Mouse (Mus musculus): ENCODE results near the gene Zbtb20. TPM values are rescaled to one million over a fixed set of nuclear protein-coding genes. Genes with fewer than 3 reads are reported as not detected.

Zbtb20 gene
- polyA plus RNA-seq, 1 experiment from 2014 or later = 38.1 TPM

DNA sequence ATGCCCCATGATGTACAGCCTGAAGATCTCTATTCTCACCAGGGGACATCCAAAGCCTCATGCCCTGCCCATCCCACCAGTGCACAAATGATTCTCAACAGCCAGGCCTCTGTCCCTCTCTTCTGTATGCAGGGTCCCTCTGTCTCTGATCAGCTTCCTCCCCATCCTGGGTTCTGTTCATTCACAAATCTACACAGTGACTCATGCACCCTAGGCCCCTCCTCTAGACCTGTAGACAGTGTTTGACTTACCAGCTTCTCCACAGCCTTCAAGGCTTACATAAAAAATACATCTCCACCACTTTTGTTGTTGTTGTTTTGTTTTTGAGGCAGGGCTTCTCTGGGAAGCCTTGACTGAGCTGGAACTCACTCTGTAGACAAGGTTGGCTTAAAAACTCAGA lies 789.2 kb downstream of the Zbtb20 start:
- Histone ChIP-seq H3K27me3 (replicated peaks) (no peaks in the 10 kb centered on the region), H3K4me1 (replicated peaks) (no peaks in the 10 kb centered on the region), H3K9ac (no peak overlapping the region), H3K36me3 (no peaks in the 10 kb centered on the region), H3K9me3 (replicated peaks) (no peaks in the 10 kb centered on the region), H3K27ac (ENCODE audit: poor library complexity, severe bottlenecking) (no peak overlapping the region), H3K4me2 (no peak overlapping the region), H3K4me3 (no peak overlapping the region)
- peak; percentile 68 for ATAC-seq (ENCODE audit: insufficient number of reproducible peaks, low FRiP score)

DNA sequence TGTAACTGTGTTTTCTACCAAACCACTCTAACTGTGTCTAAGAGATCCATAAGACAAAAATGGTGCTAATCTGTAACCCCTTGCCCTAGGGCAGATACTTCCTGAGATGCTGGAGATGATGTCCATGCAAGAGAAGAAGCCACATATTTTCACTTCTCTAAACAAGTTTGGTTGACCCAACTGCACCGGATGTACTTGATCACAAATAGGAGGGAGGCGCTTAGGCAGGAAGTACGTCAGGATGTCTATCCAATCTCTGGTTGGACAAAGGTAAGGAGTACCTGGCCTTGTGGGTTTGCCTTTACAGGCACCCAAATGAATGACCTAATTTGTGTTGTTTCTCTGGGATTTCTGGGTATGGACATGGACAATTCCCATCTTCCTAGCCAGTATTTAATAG lies 792.6 kb downstream of the Zbtb20 start:
- no peak for ATAC-seq (ENCODE audit: insufficient number of reproducible peaks, low FRiP score)

DNA sequence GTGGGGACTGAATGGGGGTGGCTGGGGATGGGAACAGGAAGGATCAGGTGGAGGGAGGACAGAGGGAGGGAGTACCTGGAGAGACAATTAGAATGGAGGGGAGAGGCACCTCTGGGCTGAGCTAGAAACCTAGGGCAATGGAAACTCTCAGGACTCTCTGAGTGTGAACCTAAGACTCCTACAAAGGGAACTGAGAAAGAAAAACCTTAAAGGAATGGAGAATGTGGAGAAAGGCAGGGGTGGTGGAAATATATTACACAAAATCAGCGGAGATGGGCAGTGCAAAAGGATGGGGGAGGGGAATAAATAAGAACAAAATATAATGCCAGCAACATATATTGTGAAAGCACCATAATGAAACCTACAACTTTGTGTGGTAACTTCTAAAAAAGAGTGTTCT lies 796.3 kb downstream of the Zbtb20 start:
- ATAC-seq (ENCODE audit: insufficient number of reproducible peaks, low FRiP score) = no peak
- Histone ChIP-seq H3K4me3 (no peak overlapping the region), H3K27me3 (replicated peaks) (no peaks in the 10 kb centered on the region), H3K9me3 (replicated peaks) (no peaks in the 10 kb centered on the region), H3K4me2 (no peak overlapping the region), H3K36me3 (no peaks in the 10 kb centered on the region), H3K4me1 (replicated peaks) (no peaks in the 10 kb centered on the region), H3K27ac (ENCODE audit: poor library complexity, severe bottlenecking) (no peak overlapping the region), H3K9ac (no peak overlapping the region)
- 77% methylated on average over 1 of the region's 1 CpGs for whole genome bisulfite sequencing

More for the DNA sequence above, 792.6 kb downstream of the Zbtb20 start:
- Histone ChIP-seq H3K27ac (ENCODE audit: poor library complexity, severe bottlenecking) (no peak overlapping the region), H3K9ac (no peak overlapping the region), H3K36me3 (no peaks in the 10 kb centered on the region), H3K4me2 (no peak overlapping the region), H3K27me3 (replicated peaks) (no peaks in the 10 kb centered on the region), H3K4me1 (replicated peaks) (no peaks in the 10 kb centered on the region), H3K9me3 (replicated peaks) (no peaks in the 10 kb centered on the region), H3K4me3 (no peak overlapping the region)
- 92% methylated on average over 3 of the region's 3 CpGs for WGBS

DNA sequence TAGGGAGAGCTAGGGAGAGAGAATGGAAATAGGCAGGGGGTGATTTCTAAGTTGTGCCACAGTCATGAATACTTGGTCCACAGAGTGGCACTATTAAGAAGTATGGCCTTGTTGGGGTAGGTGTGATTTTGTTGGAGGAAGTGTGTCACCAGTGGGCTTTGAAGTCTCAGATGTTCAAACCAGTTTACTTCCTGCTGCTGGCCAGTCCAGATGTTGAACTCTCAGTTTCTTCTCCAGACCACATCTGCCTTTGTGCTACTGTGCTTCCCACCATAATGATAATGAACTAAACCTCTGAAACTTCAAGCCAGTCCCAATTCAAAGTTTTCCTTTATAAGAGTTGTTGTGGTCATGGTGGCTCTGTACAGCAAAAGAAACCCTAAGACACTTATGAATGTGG lies 797.0 kb downstream of the Zbtb20 start:
- Histone ChIP-seq H3K27ac (ENCODE audit: poor library complexity, severe bottlenecking) (no peak overlapping the region), H3K4me3 (no peak overlapping the region), H3K4me2 (no peak overlapping the region), H3K9me3 (replicated peaks) (no peaks in the 10 kb centered on the region), H3K9ac (no peak overlapping the region), H3K36me3 (no peaks in the 10 kb centered on the region), H3K27me3 (replicated peaks) (no peaks in the 10 kb centered on the region), H3K4me1 (replicated peaks) (no peaks in the 10 kb centered on the region)
- no peak for ATAC-seq (ENCODE audit: insufficient number of reproducible peaks, low FRiP score)

DNA sequence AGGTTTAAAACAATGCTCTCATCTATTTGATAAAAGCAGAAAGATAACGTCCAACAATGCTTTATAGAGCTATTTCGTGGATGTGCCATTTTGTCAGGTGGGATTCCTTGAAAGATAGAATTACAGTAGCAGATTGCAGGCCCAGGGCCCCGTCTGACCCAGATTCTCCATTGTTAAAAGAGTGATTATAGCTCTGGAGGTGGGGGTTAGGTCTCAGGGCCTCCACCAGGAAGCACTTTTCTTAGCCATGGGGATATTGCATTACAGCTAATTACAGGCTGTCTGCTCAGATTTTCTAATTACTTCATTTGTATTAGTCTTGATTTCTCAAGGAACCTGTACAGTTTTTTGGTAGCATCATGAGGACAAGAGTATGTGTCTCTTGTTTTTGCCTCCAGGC lies 798.7 kb downstream of the Zbtb20 start:
- no peak for ATAC-seq (ENCODE audit: insufficient number of reproducible peaks, low FRiP score)
- Histone ChIP-seq H3K36me3 (no peaks in the 10 kb centered on the region), H3K27ac (ENCODE audit: poor library complexity, severe bottlenecking) (no peak overlapping the region), H3K9ac (no peak overlapping the region), H3K4me1 (replicated peaks) (no peaks in the 10 kb centered on the region), H3K27me3 (replicated peaks) (no peaks in the 10 kb centered on the region), H3K4me3 (no peak overlapping the region), H3K4me2 (no peak overlapping the region), H3K9me3 (replicated peaks) (no peaks in the 10 kb centered on the region)
- 72% methylated on average over 3 of the region's 3 CpGs for WGBS

DNA sequence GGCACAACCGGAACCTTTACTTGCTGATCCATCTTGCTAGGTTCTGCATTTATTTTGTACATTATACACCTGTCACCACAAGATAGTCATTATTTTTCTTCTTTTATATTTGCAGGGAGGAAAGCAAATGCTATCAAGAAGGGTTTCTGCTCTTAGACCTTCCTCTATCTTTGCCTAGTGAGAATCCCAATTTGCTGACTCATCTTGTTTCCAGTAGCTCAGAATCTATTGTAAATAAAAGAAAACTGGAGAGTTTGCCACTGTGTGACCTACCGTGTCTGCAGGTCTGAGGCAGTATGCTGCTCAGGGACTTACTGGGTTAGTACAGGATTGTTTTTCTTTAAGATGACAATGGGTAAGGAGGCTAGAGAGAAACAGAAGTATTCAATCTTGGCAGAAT lies 812.3 kb downstream of the Zbtb20 start:
- H3K27ac ChIP-seq (ENCODE audit: poor library complexity, severe bottlenecking) = no peak overlapping the region
- H3K27me3 ChIP-seq (replicated peaks) = no peaks in the 10 kb centered on the region
- no peaks in the 10 kb centered on the region for H3K36me3 ChIP-seq
- H3K9ac ChIP-seq = no peak overlapping the region
- no peaks in the 10 kb centered on the region for H3K9me3 ChIP-seq (replicated peaks)
- no peaks in the 10 kb centered on the region for H3K4me1 ChIP-seq (replicated peaks)
- no peak overlapping the region for H3K4me3 ChIP-seq
- ATAC-seq (ENCODE audit: insufficient number of reproducible peaks, low FRiP score) = no peak
- WGBS = 69% methylated on average over 2 of the region's 2 CpGs
- no peak overlapping the region for H3K4me2 ChIP-seq

DNA sequence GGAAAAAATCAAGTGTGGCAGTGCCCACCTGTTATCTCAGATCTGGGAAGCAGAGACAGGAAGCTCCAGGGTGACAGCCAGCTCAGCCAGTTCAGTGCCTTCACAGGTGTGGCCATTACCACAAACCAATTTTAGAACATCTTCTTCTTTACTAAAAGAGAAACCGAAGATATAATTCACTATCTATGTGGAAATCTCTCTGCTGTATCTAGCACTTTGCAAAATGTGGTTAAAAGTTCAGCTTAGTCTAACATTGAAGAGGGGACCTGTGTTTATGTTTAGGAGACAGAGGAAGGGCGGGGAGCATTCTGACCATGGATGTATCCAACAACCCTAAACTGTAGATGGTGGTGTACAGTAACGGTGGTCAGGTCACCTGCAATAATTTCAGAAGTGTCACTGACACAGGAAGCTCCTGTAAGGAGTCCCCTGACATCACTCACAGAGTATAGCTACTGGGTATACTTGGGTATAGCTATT lies 814.6 kb downstream of the Zbtb20 start:
- H3K27me3 ChIP-seq (replicated peaks) = no peaks in the 10 kb centered on the region
- H3K9ac ChIP-seq = no peak overlapping the region
- WGBS = 91% methylated on average over 3 of the region's 3 CpGs
- no peaks in the 10 kb centered on the region for H3K9me3 ChIP-seq (replicated peaks)
- no peak for ATAC-seq (ENCODE audit: insufficient number of reproducible peaks, low FRiP score)
- H3K4me3 ChIP-seq = no peak overlapping the region
- H3K27ac ChIP-seq (ENCODE audit: poor library complexity, severe bottlenecking) = no peak overlapping the region
- no peaks in the 10 kb centered on the region for H3K4me1 ChIP-seq (replicated peaks)
- H3K4me2 ChIP-seq = no peak overlapping the region
- no peaks in the 10 kb centered on the region for H3K36me3 ChIP-seq

DNA sequence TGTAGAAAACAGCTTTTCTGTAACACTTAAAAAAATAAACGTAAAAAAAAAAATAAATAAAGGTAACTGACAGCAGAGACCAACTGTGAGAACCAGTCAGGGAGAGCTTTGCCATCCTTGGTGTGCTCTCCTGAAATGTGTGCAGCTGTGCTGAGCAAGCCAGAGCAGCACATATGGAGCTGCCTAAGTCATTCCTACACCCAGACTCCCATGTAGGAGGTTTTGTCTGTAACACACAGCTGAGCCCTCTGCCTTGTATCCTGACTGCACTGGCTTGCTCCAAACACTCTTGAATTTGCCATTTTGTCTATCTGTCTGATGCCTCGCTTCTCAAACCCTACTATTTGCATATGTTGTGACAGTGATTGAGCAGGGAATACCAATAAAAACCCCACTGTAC lies 815.2 kb downstream of the Zbtb20 start:
- no peak overlapping the region for H3K4me3 ChIP-seq
- 68% methylated on average over 2 of the region's 2 CpGs for WGBS
- no peak overlapping the region for H3K27ac ChIP-seq (ENCODE audit: poor library complexity, severe bottlenecking)
- no peak overlapping the region for H3K9ac ChIP-seq
- H3K9me3 ChIP-seq (replicated peaks) = no peaks in the 10 kb centered on the region
- ATAC-seq (ENCODE audit: insufficient number of reproducible peaks, low FRiP score) = no peak
- no peak overlapping the region for H3K4me2 ChIP-seq
- no peaks in the 10 kb centered on the region for H3K27me3 ChIP-seq (replicated peaks)
- H3K4me1 ChIP-seq (replicated peaks) = no peaks in the 10 kb centered on the region
- no peaks in the 10 kb centered on the region for H3K36me3 ChIP-seq

DNA sequence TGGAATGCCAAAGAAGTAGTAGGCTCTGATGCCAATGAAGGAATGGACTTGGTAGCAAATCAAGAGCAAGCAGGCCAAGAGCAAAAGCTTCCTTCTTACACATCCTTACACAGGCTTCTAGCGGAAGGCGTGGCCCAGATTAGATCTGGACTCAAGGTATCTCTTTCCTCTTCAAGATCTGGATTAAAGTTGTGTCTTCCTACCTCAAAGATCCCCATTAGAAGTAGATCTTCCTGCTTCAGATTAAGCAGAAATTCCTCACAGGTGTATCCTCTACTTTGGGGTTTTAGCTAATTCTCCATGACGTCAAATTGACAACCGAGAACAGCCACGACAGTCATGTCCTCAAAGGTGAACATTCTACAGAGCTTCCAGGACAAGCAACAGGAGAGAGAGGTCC lies 816.1 kb downstream of the Zbtb20 start:
- Histone ChIP-seq H3K4me1 (replicated peaks) (no peaks in the 10 kb centered on the region), H3K9ac (no peak overlapping the region), H3K36me3 (no peaks in the 10 kb centered on the region), H3K4me3 (no peak overlapping the region), H3K9me3 (replicated peaks) (no peaks in the 10 kb centered on the region), H3K27me3 (replicated peaks) (no peaks in the 10 kb centered on the region), H3K27ac (ENCODE audit: poor library complexity, severe bottlenecking) (no peak overlapping the region), H3K4me2 (no peak overlapping the region)
- WGBS = 88% methylated on average over 5 of the region's 5 CpGs
- no peak for ATAC-seq (ENCODE audit: insufficient number of reproducible peaks, low FRiP score)

MicroRNA genes within 50 kb of the gene (microRNA counts, 519-probe panel; counts per million panel counts)
- not detected for microRNA mmu-miR-568

Small RNAs within 50 kb of the gene (microRNA-seq; reads per million reads assigned to microRNA genes)
- gene Mir568 = not detected
